Mouse (Mus musculus): ENCODE data around the gene Pdlim7. TPM values are rescaled to one million over a fixed set of nuclear protein-coding genes. Genes with fewer than 3 reads are reported as not detected.

Pdlim7 gene
- total and polyA plus RNA-seq, 3 experiments: 8.7 to 32.5 (median 11.2) TPM

DNA sequence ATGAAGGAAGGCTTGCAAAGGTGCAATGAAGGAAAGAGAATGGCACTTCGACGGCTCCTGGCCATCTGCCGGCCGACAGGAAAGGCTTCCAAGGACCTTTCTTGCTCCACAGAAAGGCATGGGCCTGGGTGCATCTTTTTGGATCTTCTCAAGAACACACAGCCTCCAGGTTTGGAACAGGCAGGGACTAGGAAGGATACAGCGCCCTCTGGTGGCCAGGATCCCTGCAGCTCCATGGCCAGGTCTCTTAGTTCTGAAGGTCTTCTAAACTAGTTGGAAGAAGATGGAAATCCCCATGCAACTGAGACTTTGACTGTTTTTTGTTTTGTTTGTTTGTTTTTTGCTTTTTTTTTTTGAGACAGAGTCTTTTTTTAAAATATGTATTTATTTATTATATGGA, 3.5 kb upstream of the Pdlim7 start:
- TF ChIP-seq SMC3 (IDR thresholded peaks at IDR 0.05; ENCODE audit: low read depth, low read length) (peak; percentile 85), NRF1 (IDR thresholded peaks at IDR 0.05; ENCODE audit: low read depth, low read length) (no peak), UBTF (IDR thresholded peaks at IDR 0.05; ENCODE audit: low read depth, low read length) (no peak), RAD21 (IDR thresholded peaks at IDR 0.05; ENCODE audit: low read depth, low read length) (peak; percentile 70), ZC3H11A (IDR thresholded peaks at IDR 0.05; ENCODE audit: low read depth, low read length) (0 out of 2 replicates have a peak, but pooled peaks have one; percentile 2), MYC (IDR thresholded peaks at IDR 0.05; ENCODE audit: low read depth, low read length) (peak; percentile 47; the same call in 1 of the 2 replicates), CTCF (conservative IDR thresholded peaks at IDR 0.05 in 1 of 2, IDR thresholded peaks at IDR 0.05 in 1 of 2; ENCODE audit: low read depth in 2 of 2, low read length in 2 of 2) (peak; percentile 78 to 92)
- H3K27me3 ChIP-seq (replicated peaks): peaks cover 11% of the 10 kb centered on the region
- dilution Hi-C loops (cut with MboI; ENCODE audit: extremely low pct_ligation_motif_present, extremely low pct_unique_long_range_greater_than_20kb, low sequenced_read_pairs) (no loop called here), in situ Hi-C loops (cut with MboI; ENCODE audit: low pct_ligation_motif_present, low pct_unique_long_range_greater_than_20kb, low sequenced_read_pairs) (loop anchor here (5.0 kb wide), 1 partner anchor 40 kb away; no protein-coding TSS in a partner anchor)
- H3K9me3 ChIP-seq (replicated peaks; ENCODE audit: low read length): peaks cover 8% of the 10 kb centered on the region
- no peak overlapping the region for H3K27ac ChIP-seq (ENCODE audit: insufficient read depth, low read depth)
- peak; percentile 79 for DNase-seq (ENCODE audit: extremely low read depth)
- H3K79me2 ChIP-seq (replicated peaks; ENCODE audit: control insufficient read depth, extremely low read depth, insufficient read depth, poor library complexity, severe bottlenecking): no peaks in the 10 kb centered on the region
- no peak overlapping the region for H3K4me3 ChIP-seq (replicated peaks in 1 of 3; ENCODE audit: low read depth in 2 of 3, low read length in 2 of 3, poor library complexity in 1 of 3)
- H3K9ac ChIP-seq (ENCODE audit: insufficient read depth, low read depth): no peak overlapping the region
- peaks cover 5 to 22% of the 10 kb centered on the region in 2 experiments for H3K4me1 ChIP-seq (ENCODE audit: control insufficient read depth in 1 of 2, insufficient read depth in 2 of 2)
- H3K4me2 ChIP-seq (ENCODE audit: insufficient read depth, low read depth, poor library complexity, severe bottlenecking): no peak overlapping the region
- peaks cover 0 to 2% of the 10 kb centered on the region in 2 experiments for H3K36me3 ChIP-seq (replicated peaks in 1 of 2; ENCODE audit: control insufficient read depth in 1 of 2, insufficient read depth in 1 of 2, low read length in 1 of 2)

DNA sequence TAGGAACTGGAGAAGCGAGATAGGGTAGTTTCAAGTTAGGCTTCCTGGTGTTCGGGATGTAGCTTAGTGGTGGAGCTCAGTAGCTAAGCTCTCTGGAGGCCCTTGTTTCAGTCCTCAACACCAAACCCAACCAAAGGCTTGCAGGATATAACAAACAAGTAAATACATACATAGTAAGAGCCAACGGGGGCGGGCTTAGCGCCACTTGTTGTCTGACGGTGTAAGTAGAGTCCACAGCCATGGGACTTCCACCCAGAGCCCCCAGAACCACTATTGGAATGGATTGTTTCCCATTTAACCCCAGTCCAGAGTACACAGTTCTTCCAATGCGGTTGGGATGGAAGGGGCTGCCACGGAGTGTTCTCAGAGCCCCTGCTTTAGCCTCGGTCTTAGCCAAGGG, 352 bp upstream of the Pdlim7 start:
- H3K9ac ChIP-seq (ENCODE audit: insufficient read depth, low read depth): peak overlapping the region; percentile 29; the same call in 1 of the 2 replicates

DNA sequence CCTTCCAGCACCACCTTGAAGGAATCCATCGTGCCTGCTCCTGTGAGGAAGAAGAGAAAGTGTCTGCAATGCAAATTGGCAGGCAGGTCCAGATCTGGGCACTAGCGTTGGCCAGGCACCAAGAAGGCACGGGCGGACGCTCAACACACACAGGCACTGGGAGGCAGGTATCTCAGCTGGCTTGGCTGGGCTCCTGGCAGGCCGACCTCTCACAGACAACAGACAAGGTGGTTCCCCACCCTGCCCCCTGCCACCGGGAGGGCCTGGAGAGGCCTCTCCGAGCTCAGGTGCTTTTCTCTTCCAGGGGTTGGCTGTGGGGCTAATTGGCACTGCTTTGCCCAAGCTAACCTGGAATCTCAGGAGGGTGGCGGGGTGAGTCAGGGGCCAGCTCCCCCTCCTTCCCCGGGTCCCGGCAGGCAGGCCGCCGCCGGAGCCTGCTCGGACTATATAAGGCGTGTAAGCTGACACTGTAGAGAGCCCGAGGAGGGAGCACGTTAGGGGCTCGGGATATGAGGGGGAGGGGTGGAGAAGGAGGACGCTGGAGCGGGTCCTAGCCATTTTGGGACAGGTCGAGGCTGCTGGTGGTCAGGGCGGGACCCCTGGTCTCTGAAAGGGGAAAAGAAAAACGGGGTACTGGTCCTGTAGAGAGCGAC, 971 bp downstream of the Pdlim7 start:
- Histone ChIP-seq H3K27me3 (replicated peaks) (peaks cover 11% of the 10 kb centered on the region), H3K36me3 (replicated peaks in 1 of 2; ENCODE audit: control insufficient read depth in 1 of 2, insufficient read depth in 1 of 2, low read length in 1 of 2) (peaks cover 16 to 29% of the 10 kb centered on the region in 2 experiments), H3K4me1 (ENCODE audit: control insufficient read depth in 1 of 2, insufficient read depth in 2 of 2) (peaks cover 24 to 38% of the 10 kb centered on the region in 2 experiments), H3K9me3 (replicated peaks; ENCODE audit: low read length) (no peaks in the 10 kb centered on the region), H3K27ac (ENCODE audit: insufficient read depth, low read depth) (no peak overlapping the region), H3K79me2 (replicated peaks; ENCODE audit: control insufficient read depth, extremely low read depth, insufficient read depth, poor library complexity, severe bottlenecking) (no peaks in the 10 kb centered on the region), H3K9ac (ENCODE audit: insufficient read depth, low read depth) (peak overlapping the region; percentile 51), H3K4me3 (replicated peaks in 1 of 3; ENCODE audit: low read depth in 2 of 3, low read length in 2 of 3, poor library complexity in 1 of 3) (peak overlapping the region; percentile 73 to 83 (median 81)), H3K4me2 (ENCODE audit: insufficient read depth, low read depth, poor library complexity, severe bottlenecking) (peak overlapping the region; percentile 80)
- dilution Hi-C loops (cut with MboI; ENCODE audit: extremely low pct_ligation_motif_present, extremely low pct_unique_long_range_greater_than_20kb, low sequenced_read_pairs) (no loop called here), in situ Hi-C loops (cut with MboI; ENCODE audit: low pct_ligation_motif_present, low pct_unique_long_range_greater_than_20kb, low sequenced_read_pairs) (no loop called here)
- DNase-seq (ENCODE audit: extremely low read depth): no peak
- no peak for TF ChIP-seq RCOR1 (conservative IDR thresholded peaks at IDR 0.05; ENCODE audit: low read depth, low read length)
- TF ChIP-seq ELF1 (IDR thresholded peaks at IDR 0.05; ENCODE audit: low read depth, low read length): no peak
- TF ChIP-seq CTCF (conservative IDR thresholded peaks at IDR 0.05 in 1 of 2, IDR thresholded peaks at IDR 0.05 in 1 of 2; ENCODE audit: low read depth in 2 of 2, low read length in 2 of 2): no peak
- TF ChIP-seq BHLHE40 (IDR thresholded peaks at IDR 0.05; ENCODE audit: low read depth, low read length): no peak
- no peak for TF ChIP-seq MAX (IDR thresholded peaks at IDR 0.05; ENCODE audit: low read length)
- TF ChIP-seq ZC3H11A (IDR thresholded peaks at IDR 0.05; ENCODE audit: low read depth, low read length): no peak
- no peak for TF ChIP-seq ZNF384 (IDR thresholded peaks at IDR 0.05; ENCODE audit: low read depth, low read length)
- no peak for TF ChIP-seq PAX5 (IDR thresholded peaks at IDR 0.05; ENCODE audit: low read length)
- no peak for TF ChIP-seq NRF1 (IDR thresholded peaks at IDR 0.05; ENCODE audit: low read depth, low read length)
- TF ChIP-seq EP300 (IDR thresholded peaks at IDR 0.05; ENCODE audit: low read length): no peak
- TF ChIP-seq MAFK (IDR thresholded peaks at IDR 0.05; ENCODE audit: insufficient replicate concordance, low read length): no peak
- no peak for TF ChIP-seq TCF12 (IDR thresholded peaks at IDR 0.05; ENCODE audit: low read depth, low read length)
- TF ChIP-seq JUN (IDR thresholded peaks at IDR 0.05; ENCODE audit: insufficient read depth, low read depth, low read length): no peak

More for the DNA sequence above, 352 bp upstream of the Pdlim7 start:
- in situ Hi-C loops (cut with MboI; ENCODE audit: low pct_ligation_motif_present, low pct_unique_long_range_greater_than_20kb, low sequenced_read_pairs): no loop called here
- dilution Hi-C loops (cut with MboI; ENCODE audit: extremely low pct_ligation_motif_present, extremely low pct_unique_long_range_greater_than_20kb, low sequenced_read_pairs): no loop called here
- DNase-seq (ENCODE audit: extremely low read depth): no peak
- H3K4me1 ChIP-seq (ENCODE audit: control insufficient read depth in 1 of 2, insufficient read depth in 2 of 2): peaks cover 24 to 38% of the 10 kb centered on the region in 2 experiments
- peaks cover 11% of the 10 kb centered on the region for H3K27me3 ChIP-seq (replicated peaks)
- no peaks in the 10 kb centered on the region for H3K9me3 ChIP-seq (replicated peaks; ENCODE audit: low read length)
- no peak for TF ChIP-seq MAFK (IDR thresholded peaks at IDR 0.05; ENCODE audit: insufficient replicate concordance, low read length)
- no peak for TF ChIP-seq SMC3 (IDR thresholded peaks at IDR 0.05; ENCODE audit: low read depth, low read length)
- TF ChIP-seq UBTF (IDR thresholded peaks at IDR 0.05; ENCODE audit: low read depth, low read length): no peak
- no peak for TF ChIP-seq CHD2 (IDR thresholded peaks at IDR 0.05; ENCODE audit: low read length)
- no peak for TF ChIP-seq KAT2A (IDR thresholded peaks at IDR 0.05; ENCODE audit: insufficient replicate concordance, low read length)
- peak overlapping the region; percentile 37; the same call in 1 of the 2 replicates for H3K4me2 ChIP-seq (ENCODE audit: insufficient read depth, low read depth, poor library complexity, severe bottlenecking)
- no peaks in the 10 kb centered on the region for H3K79me2 ChIP-seq (replicated peaks; ENCODE audit: control insufficient read depth, extremely low read depth, insufficient read depth, poor library complexity, severe bottlenecking)
- peak overlapping the region; percentile 26 to 83 (median 81) for H3K4me3 ChIP-seq (replicated peaks in 1 of 3; ENCODE audit: low read depth in 2 of 3, low read length in 2 of 3, poor library complexity in 1 of 3)
- no peak overlapping the region for H3K27ac ChIP-seq (ENCODE audit: insufficient read depth, low read depth)
- H3K36me3 ChIP-seq (replicated peaks in 1 of 2; ENCODE audit: control insufficient read depth in 1 of 2, insufficient read depth in 1 of 2, low read length in 1 of 2): peaks cover 4 to 17% of the 10 kb centered on the region in 2 experiments

Data from CH12.LX (cell line).